Mouse (Mus musculus) bone marrow, adult 2 months (tissue): ENCODE data around the gene Ghr.

Source experiments
- CTCF ChIP-seq: fragments of 200-500 bp; IDR thresholded peaks from 2 replicates; pipeline ENCODE4 v1.5.1; 2011; ENCODE audit warnings: low read length, control low read depth; ENCODE audit not compliant: control insufficient read depth, insufficient read depth
- POLR2A ChIP-seq: fragments of 200-500 bp; IDR thresholded peaks from 2 replicates; pipeline ENCODE4 v1.6.1; 2011; ENCODE audit warnings: low read depth, mild to moderate bottlenecking, control low read depth, low read length, borderline replicate concordance; ENCODE audit not compliant: control insufficient read depth

GRCm38 (mm10) chr15:3395700-3396099 lies 187.6 kb downstream of the Ghr start:
- TF ChIP-seq POLR2A = no peak
- TF ChIP-seq CTCF = no peak
